Mouse (Mus musculus): ENCODE data around the gene Gm32802. TPM values are rescaled to one million over a fixed set of nuclear protein-coding genes. Genes with fewer than 3 reads are reported as not detected.
"Not testable (repeated sequence)": the region's sequence is repeated elsewhere in the genome, so short reads cannot be mapped to it uniquely, and the experiment has no call there.

Gm32802 gene
- not detected in 2 replicates for polyA plus RNA-seq (2011; ENCODE audit: insufficient read depth, insufficient read length, low replicate concordance, missing spikeins)

GRCm38 (mm10) chr10:118258388-118258787 is at the start of gene Gm32802:
TSS of gene Gm32802 (plus strand) at chr10:118258688.
- not testable (repeated sequence) for H3K27ac ChIP-seq (ENCODE audit: control insufficient read depth, insufficient read depth, low read depth, low read length, poor library complexity); H3K4me1 ChIP-seq (ENCODE audit: control insufficient read depth, insufficient read depth, low read length); H3K4me3 ChIP-seq (replicated peaks; ENCODE audit: control insufficient read depth, low read depth, low read length)
- no CpG with 5 or more reads among the region's 13 CpGs for WGBS

DNA sequence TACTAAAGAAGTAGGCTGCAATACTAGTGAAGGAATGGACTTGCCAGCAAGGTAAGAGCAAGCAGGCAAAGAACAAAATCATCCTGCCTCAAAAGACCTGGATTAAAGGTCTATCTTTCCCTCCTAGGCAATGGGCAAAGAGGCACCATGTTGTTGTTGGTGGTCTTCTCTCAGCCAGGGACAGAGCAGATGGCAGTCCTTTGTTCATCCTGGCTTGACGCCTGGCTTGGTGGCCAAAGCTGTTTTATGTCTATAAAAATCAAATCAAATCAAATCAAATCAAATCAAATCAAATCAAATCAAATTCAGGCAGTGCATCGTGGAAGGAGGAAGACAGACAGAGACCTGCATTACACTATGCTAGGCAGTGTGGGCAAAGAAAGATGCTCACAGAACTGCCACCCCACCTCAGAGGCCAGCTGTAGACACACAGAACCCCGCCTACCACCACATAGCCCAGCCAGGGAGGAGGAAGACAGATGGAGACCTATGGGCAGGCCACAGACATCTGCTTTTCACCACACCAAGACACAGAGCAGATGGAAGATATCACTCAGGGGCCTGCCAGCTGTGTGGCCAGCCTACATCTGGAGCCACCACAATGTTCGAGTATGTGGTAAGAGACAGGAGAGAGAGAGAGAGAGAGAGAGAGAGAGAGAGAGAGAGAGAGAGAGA is 42.6 kb upstream of the Gm32802 start:
- 67% methylated on average over 2 of the region's 4 CpGs for WGBS

GRCm38 (mm10) chr10:118227629-118228028 is 30.9 kb upstream of the Gm32802 start:
- H3K4me3 ChIP-seq (replicated peaks; ENCODE audit: control insufficient read depth, low read depth, low read length); H3K4me1 ChIP-seq (ENCODE audit: control insufficient read depth, insufficient read depth, low read length); H3K27ac ChIP-seq (ENCODE audit: control insufficient read depth, insufficient read depth, low read depth, low read length, poor library complexity): not testable (repeated sequence)
- WGBS = 83% methylated on average over 1 of the region's 2 CpGs

More for the DNA sequence above, 42.6 kb upstream of the Gm32802 start:
- H3K4me1 ChIP-seq (ENCODE audit: control insufficient read depth, insufficient read depth, low read length); H3K4me3 ChIP-seq (replicated peaks; ENCODE audit: control insufficient read depth, low read depth, low read length); H3K27ac ChIP-seq (ENCODE audit: control insufficient read depth, insufficient read depth, low read depth, low read length, poor library complexity): not testable (repeated sequence)

GRCm38 (mm10) chr10:118232607-118233006 is 25.9 kb upstream of the Gm32802 start:
- H3K27ac ChIP-seq (ENCODE audit: control insufficient read depth, insufficient read depth, low read depth, low read length, poor library complexity); H3K4me1 ChIP-seq (ENCODE audit: control insufficient read depth, insufficient read depth, low read length); H3K4me3 ChIP-seq (replicated peaks; ENCODE audit: control insufficient read depth, low read depth, low read length): not testable (repeated sequence)
- no CpG with 5 or more reads among the region's 5 CpGs for WGBS

- no CpG with 5 or more reads among the region's 13 CpGs for WGBS
- not testable (repeated sequence) for H3K27ac ChIP-seq (ENCODE audit: control insufficient read depth, insufficient read depth, low read depth, low read length, poor library complexity); H3K4me1 ChIP-seq (ENCODE audit: control insufficient read depth, insufficient read depth, low read length); H3K4me3 ChIP-seq (replicated peaks; ENCODE audit: control insufficient read depth, low read depth, low read length)
Measured at GRCm38 (mm10) chr10:118240680-118241079, 17.8 kb upstream of the Gm32802 start, which contains the start of gene Gm32717. TSS of gene Gm32717 (minus strand) at chr10:118240780.

GRCm38 (mm10) chr10:118249006-118249595 is 9.4 kb upstream of the Gm32802 start:
- not testable (repeated sequence) for H3K4me1 ChIP-seq (ENCODE audit: control insufficient read depth, insufficient read depth, low read length); H3K4me3 ChIP-seq (replicated peaks; ENCODE audit: control insufficient read depth, low read depth, low read length); H3K27ac ChIP-seq (ENCODE audit: control insufficient read depth, insufficient read depth, low read depth, low read length, poor library complexity)
- WGBS = 69% methylated on average over 11 of the region's 11 CpGs

- WGBS = 37% methylated on average over 10 of the region's 10 CpGs
- Histone ChIP-seq H3K4me3 (replicated peaks; ENCODE audit: control insufficient read depth, low read depth, low read length) (no peak overlapping the region), H3K4me1 (ENCODE audit: control insufficient read depth, insufficient read depth, low read length) (no peaks in the 10 kb centered on the region), H3K27ac (ENCODE audit: control insufficient read depth, insufficient read depth, low read depth, low read length, poor library complexity) (no peak overlapping the region)
- TF ChIP-seq POLR2A (IDR thresholded peaks at IDR 0.05; ENCODE audit: borderline replicate concordance, control insufficient read depth, low read depth, low read length) (no peak), CTCF (IDR thresholded peaks at IDR 0.05; ENCODE audit: control insufficient read depth, insufficient read depth, low read length) (peak; percentile 16; the same call in 1 of the 2 replicates)
Measured at GRCm38 (mm10) chr10:118250852-118251295, 7.6 kb upstream of the Gm32802 start.

GRCm38 (mm10) chr10:118268812-118269211 is 10.3 kb downstream of the Gm32802 start:
- not testable (repeated sequence) for H3K27ac ChIP-seq (ENCODE audit: control insufficient read depth, insufficient read depth, low read depth, low read length, poor library complexity); H3K4me1 ChIP-seq (ENCODE audit: control insufficient read depth, insufficient read depth, low read length); H3K4me3 ChIP-seq (replicated peaks; ENCODE audit: control insufficient read depth, low read depth, low read length)
- WGBS = 18% methylated on average over 3 of the region's 8 CpGs

GRCm38 (mm10) chr10:118271416-118271815 is 12.9 kb downstream of the Gm32802 start:
- 80% methylated on average over 1 of the region's 2 CpGs for WGBS
- not testable (repeated sequence) for H3K4me3 ChIP-seq (replicated peaks; ENCODE audit: control insufficient read depth, low read depth, low read length); H3K27ac ChIP-seq (ENCODE audit: control insufficient read depth, insufficient read depth, low read depth, low read length, poor library complexity); H3K4me1 ChIP-seq (ENCODE audit: control insufficient read depth, insufficient read depth, low read length)

DNA sequence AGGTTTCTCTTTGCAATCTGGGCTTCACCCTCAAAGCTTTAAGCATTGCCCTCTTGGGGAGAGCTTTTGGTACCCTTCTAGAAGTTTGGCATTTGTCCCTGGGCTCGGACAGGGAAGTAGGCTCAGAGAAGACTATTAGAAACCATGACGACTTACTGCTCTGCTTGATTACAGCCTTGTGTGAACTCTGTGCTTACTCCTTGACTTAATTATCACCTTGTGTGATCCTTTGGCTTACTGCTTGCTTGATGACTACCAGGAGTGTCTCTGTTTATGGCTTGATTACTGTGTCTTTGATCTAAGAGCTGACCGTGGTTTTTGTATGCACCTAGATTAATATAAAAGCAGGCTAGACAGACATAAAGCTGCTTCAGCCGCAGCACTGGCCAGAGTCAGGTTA is 19.6 kb downstream of the Gm32802 start:
- H3K4me1 ChIP-seq (ENCODE audit: control insufficient read depth, insufficient read depth, low read length); H3K27ac ChIP-seq (ENCODE audit: control insufficient read depth, insufficient read depth, low read depth, low read length, poor library complexity); H3K4me3 ChIP-seq (replicated peaks; ENCODE audit: control insufficient read depth, low read depth, low read length): not testable (repeated sequence)
- no CpG with 5 or more reads among the region's 4 CpGs for WGBS

DNA sequence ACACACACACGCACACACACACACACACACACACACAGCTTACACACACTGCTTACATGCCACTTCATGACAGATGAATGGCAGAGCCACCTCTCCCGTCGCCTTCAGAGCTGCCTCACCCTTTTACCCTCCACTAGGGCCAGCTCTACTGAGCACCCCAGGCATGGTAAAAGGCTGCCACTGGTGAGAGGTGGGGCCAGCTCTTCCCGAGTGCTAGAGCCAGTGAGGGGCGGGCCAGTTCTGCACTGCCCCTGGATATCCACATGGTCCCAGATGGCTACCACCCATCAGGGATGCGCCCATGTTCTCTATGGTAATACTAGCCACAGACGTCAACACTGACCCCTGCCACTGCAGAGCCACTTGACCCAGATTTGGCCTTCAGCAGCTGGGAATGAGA is 24.1 kb downstream of the Gm32802 start:
- WGBS = 78% methylated on average over 7 of the region's 7 CpGs
- not testable (repeated sequence) for H3K4me3 ChIP-seq (replicated peaks; ENCODE audit: control insufficient read depth, low read depth, low read length); H3K4me1 ChIP-seq (ENCODE audit: control insufficient read depth, insufficient read depth, low read length); H3K27ac ChIP-seq (ENCODE audit: control insufficient read depth, insufficient read depth, low read depth, low read length, poor library complexity)

- 59% methylated on average over 3 of the region's 5 CpGs for WGBS
- H3K4me1 ChIP-seq (ENCODE audit: control insufficient read depth, insufficient read depth, low read length); H3K4me3 ChIP-seq (replicated peaks; ENCODE audit: control insufficient read depth, low read depth, low read length); H3K27ac ChIP-seq (ENCODE audit: control insufficient read depth, insufficient read depth, low read depth, low read length, poor library complexity): not testable (repeated sequence)
Measured at GRCm38 (mm10) chr10:118283016-118283415, 24.5 kb downstream of the Gm32802 start.
